Mouse (Mus musculus) gastrocnemius, postnatal 10 days (tissue): Measurements from ENCODE around the gene Defb6. TPM values are rescaled to one million over a fixed set of nuclear protein-coding genes. Genes with fewer than 3 reads are reported as not detected.

Experiments used
- DNase-seq: peaks from one replicate; pipeline ENCODE4 v3.0.0; 2021; ENCODE audit warnings: mixed read lengths
- long read RNA-seq, 2 experiments: library from polyadenylated mRNA; stranded (forward); transcript quantifications; one replicate each; pipeline ENCODE4 v2.0.0; 2021
- total RNA-seq, 2 experiments: library from RNA; stranded (reverse); gene quantifications; 2 replicates each; pipeline ENCODE4 v1.2.3; 2021

Gene Defb6
- total RNA-seq: not detected
- long read RNA-seq, experiment 1: 0 reads
- long read RNA-seq, experiment 2: 0 reads

- no peak for DNase-seq
These were observed at the start of gene Defb6 for GRCm38 (mm10) chr8:19225161-19225560. TSS of gene Defb6 (plus strand) at chr8:19225478.

- DNase-seq: no peak
These were observed 12.8 kb downstream of the Defb6 start for GRCm38 (mm10) chr8:19238101-19238500.

- no peak for DNase-seq
These were observed 14.3 kb downstream of the Defb6 start, which contains the start of gene Defb46 for GRCm38 (mm10) chr8:19239616-19240015. TSS of gene Defb46 (plus strand) at chr8:19239916.

GRCm38 (mm10) chr8:19247280-19247679, 22.0 kb downstream of the Defb6 start, which contains the start of gene Defb5:
TSS of gene Defb5 (plus strand) at chr8:19247580.
- DNase-seq: no peak

GRCm38 (mm10) chr8:19258136-19258535, 32.9 kb downstream of the Defb6 start:
- DNase-seq: no peak

GRCm38 (mm10) chr8:19259667-19260066, 34.4 kb downstream of the Defb6 start:
- no peak for DNase-seq

Other genes starting within 250 kb of the Defb6 start
- gene Defb40, start 247.2 kb upstream of the Defb6 start, total RNA-seq: not detected
- gene Defb37, start 234.4 kb upstream of the Defb6 start, total RNA-seq: not detected
- gene Defb38, start 198.9 kb upstream of the Defb6 start, total RNA-seq: not detected
- not detected for gene Defb39, start 160.7 kb upstream of the Defb6 start, total RNA-seq
- not detected for gene Defb12, start 110.6 kb upstream of the Defb6 start, total RNA-seq
- not detected for gene Defb34, start 101.7 kb upstream of the Defb6 start, total RNA-seq
- gene Gm45826, start 84.7 kb upstream of the Defb6 start, total RNA-seq: not detected
- not detected for gene Defb14, start 31.1 kb upstream of the Defb6 start, total RNA-seq
- not detected for gene Defb4, start 26.8 kb upstream of the Defb6 start, total RNA-seq
- not detected for gene Defb46, start 14.4 kb downstream of the Defb6 start, total RNA-seq
- gene Defb5, start 22.1 kb downstream of the Defb6 start, total RNA-seq: not detected
- not detected for gene Defb3, start 67.9 kb downstream of the Defb6 start, total RNA-seq
- not detected for gene Defb8, start 222.1 kb downstream of the Defb6 start, total RNA-seq